Mouse (Mus musculus): ENCODE measurements around the gene Prdm16. TPM values are rescaled to one million over a fixed set of nuclear protein-coding genes. Genes with fewer than 3 reads are reported as not detected.

Prdm16 gene
- total and polyA plus RNA-seq, 3 experiments = not detected

DNA sequence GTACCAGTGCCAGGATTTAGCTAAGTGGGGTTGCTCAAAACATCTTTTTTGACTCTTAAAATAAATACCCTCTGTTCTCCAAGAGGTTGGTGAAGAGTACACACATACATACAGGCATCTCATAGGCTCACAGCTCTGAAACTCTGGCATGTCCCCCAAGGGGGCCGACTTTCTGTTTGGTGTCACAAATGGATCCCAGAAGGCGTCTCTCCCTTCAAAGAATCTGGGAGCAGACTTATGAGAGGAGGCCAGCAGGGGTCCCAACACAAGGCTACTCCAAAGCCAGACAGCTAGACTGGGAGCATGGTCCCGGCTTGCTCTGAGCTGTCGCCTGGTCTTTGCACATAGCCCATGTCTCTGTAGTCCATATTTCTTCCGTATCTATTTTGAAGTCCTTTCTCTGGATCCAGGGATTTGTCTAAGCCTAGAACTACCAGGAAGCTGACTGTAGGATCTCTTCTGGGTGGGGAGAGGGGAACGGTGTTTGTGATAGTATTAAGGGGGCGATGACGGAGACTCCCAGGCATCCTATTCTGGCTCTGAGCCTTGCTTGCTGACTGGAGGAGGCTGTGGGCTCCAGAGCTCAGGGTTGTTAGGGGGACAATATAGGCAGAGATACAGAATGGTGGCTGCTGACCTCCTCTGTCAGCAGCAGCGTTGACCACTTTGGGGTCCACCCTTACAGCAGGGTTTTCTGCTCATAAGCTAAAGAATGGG lies 156.0 kb downstream of the Prdm16 start:
- H3K36me3 ChIP-seq (replicated peaks in 1 of 2; ENCODE audit: control insufficient read depth in 1 of 2, insufficient read depth in 1 of 2, low read length in 1 of 2) = no peaks in the 10 kb centered on the region
- H3K4me2 ChIP-seq (ENCODE audit: insufficient read depth, low read depth, poor library complexity, severe bottlenecking) = no peak overlapping the region
- TF ChIP-seq IRF4 (IDR thresholded peaks at IDR 0.05; ENCODE audit: low read depth, low read length) = no peak
- TF ChIP-seq ZC3H11A (IDR thresholded peaks at IDR 0.05; ENCODE audit: low read depth, low read length) = no peak
- no peak for TF ChIP-seq MEF2A (IDR thresholded peaks at IDR 0.05; ENCODE audit: borderline replicate concordance, low read depth, low read length)
- TF ChIP-seq MAZ (IDR thresholded peaks at IDR 0.05; ENCODE audit: low read depth, low read length) = no peak
- no peak for TF ChIP-seq CTCF (conservative IDR thresholded peaks at IDR 0.05 in 1 of 2, IDR thresholded peaks at IDR 0.05 in 1 of 2; ENCODE audit: low read depth in 2 of 2, low read length in 2 of 2)
- no peak for TF ChIP-seq ZMIZ1 (IDR thresholded peaks at IDR 0.05; ENCODE audit: low read depth, low read length)
- dilution Hi-C loops (cut with MboI; ENCODE audit: extremely low pct_ligation_motif_present, extremely low pct_unique_long_range_greater_than_20kb, low sequenced_read_pairs) = no loop called here
- H3K27me3 ChIP-seq (replicated peaks) = no peaks in the 10 kb centered on the region
- peaks cover 96% of the 10 kb centered on the region for H3K9me3 ChIP-seq (replicated peaks; ENCODE audit: low read length)
- DNase-seq (ENCODE audit: extremely low read depth) = no peak
- in situ Hi-C loops (cut with MboI; ENCODE audit: low pct_ligation_motif_present, low pct_unique_long_range_greater_than_20kb, low sequenced_read_pairs) = no loop called here
- no peaks in the 10 kb centered on the region for H3K79me2 ChIP-seq (replicated peaks; ENCODE audit: control insufficient read depth, extremely low read depth, insufficient read depth, poor library complexity, severe bottlenecking)
- H3K4me3 ChIP-seq (replicated peaks in 1 of 3; ENCODE audit: low read depth in 2 of 3, low read length in 2 of 3, poor library complexity in 1 of 3) = no peak overlapping the region
- no peak overlapping the region for H3K27ac ChIP-seq (ENCODE audit: insufficient read depth, low read depth)
- no peak overlapping the region for H3K9ac ChIP-seq (ENCODE audit: insufficient read depth, low read depth)
- no peaks in the 10 kb centered on the region for H3K4me1 ChIP-seq (ENCODE audit: control insufficient read depth in 1 of 2, insufficient read depth in 2 of 2)

DNA sequence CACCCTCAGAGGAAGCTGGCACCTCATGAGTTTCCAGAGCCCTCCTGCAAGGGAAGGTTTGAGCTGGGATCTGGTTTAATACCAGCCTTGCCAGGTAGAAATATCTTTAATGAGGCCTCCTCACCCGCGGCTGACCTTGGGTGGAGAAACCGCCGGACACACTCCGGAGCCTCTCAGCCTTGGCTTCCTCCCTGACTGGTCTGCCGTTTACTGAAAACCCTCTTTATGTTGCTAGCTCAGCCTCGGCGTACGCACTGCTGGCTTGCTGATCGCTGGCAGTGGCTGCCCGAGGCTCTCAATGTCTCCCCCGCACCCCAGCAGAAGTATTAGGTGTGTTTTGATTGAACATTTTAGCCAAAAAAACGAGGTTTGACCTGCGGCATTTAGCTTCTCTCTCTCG lies 156.5 kb downstream of the Prdm16 start:
- H3K9me3 ChIP-seq (replicated peaks; ENCODE audit: low read length) = peaks cover 98% of the 10 kb centered on the region
- DNase-seq (ENCODE audit: extremely low read depth) = no peak
- TF ChIP-seq POLR2AphosphoS2 (IDR thresholded peaks at IDR 0.05; ENCODE audit: low read depth, low read length) (no peak), MEF2A (IDR thresholded peaks at IDR 0.05; ENCODE audit: borderline replicate concordance, low read depth, low read length) (no peak), KAT2A (IDR thresholded peaks at IDR 0.05; ENCODE audit: insufficient replicate concordance, low read length) (no peak)
- H3K36me3 ChIP-seq (replicated peaks in 1 of 2; ENCODE audit: control insufficient read depth in 1 of 2, insufficient read depth in 1 of 2, low read length in 1 of 2) = no peaks in the 10 kb centered on the region
- H3K79me2 ChIP-seq (replicated peaks; ENCODE audit: control insufficient read depth, extremely low read depth, insufficient read depth, poor library complexity, severe bottlenecking) = no peaks in the 10 kb centered on the region
- no peaks in the 10 kb centered on the region for H3K4me1 ChIP-seq (ENCODE audit: control insufficient read depth in 1 of 2, insufficient read depth in 2 of 2)
- H3K27ac ChIP-seq (ENCODE audit: insufficient read depth, low read depth) = no peak overlapping the region
- no peaks in the 10 kb centered on the region for H3K27me3 ChIP-seq (replicated peaks)
- no peak overlapping the region for H3K9ac ChIP-seq (ENCODE audit: insufficient read depth, low read depth)
- dilution Hi-C loops (cut with MboI; ENCODE audit: extremely low pct_ligation_motif_present, extremely low pct_unique_long_range_greater_than_20kb, low sequenced_read_pairs) = no loop called here
- H3K4me3 ChIP-seq (replicated peaks in 1 of 3; ENCODE audit: low read depth in 2 of 3, low read length in 2 of 3, poor library complexity in 1 of 3) = no peak overlapping the region
- in situ Hi-C loops (cut with MboI; ENCODE audit: low pct_ligation_motif_present, low pct_unique_long_range_greater_than_20kb, low sequenced_read_pairs) = no loop called here
- H3K4me2 ChIP-seq (ENCODE audit: insufficient read depth, low read depth, poor library complexity, severe bottlenecking) = no peak overlapping the region

DNA sequence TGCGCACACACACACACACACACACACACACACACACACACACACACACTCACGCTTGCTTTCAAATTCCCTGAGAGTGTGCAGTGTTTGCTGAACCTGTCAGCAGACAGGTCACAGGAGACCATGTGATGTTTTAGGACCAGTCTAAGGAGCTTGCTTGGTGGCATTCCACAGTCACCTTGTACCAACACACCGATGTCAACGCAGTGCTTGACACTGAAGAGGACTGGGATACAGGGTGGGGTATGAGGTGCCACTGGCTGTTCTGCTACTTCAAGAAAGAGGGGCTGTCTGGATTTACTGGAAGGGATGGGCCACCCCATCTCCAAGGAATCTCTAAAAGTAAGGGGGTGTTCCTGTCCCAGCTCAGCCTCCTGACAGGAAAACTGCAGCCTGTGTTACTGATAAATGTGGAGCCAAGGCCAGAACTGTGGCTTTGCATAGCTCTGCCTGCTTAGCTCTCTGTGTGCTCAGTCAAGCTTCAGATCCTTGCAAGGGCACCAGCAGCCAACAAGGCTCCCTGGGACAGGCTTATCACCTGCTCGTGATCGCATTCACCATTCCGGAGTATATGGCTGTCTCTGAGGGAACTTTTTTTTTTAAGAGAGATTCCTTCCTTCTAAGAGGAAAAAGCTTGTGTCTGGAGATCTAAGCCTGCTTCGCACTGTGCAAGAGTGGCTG lies 157.6 kb downstream of the Prdm16 start:
- in situ Hi-C loops (cut with MboI; ENCODE audit: low pct_ligation_motif_present, low pct_unique_long_range_greater_than_20kb, low sequenced_read_pairs) = no loop called here

More for the DNA sequence above, 157.6 kb downstream of the Prdm16 start:
- Histone ChIP-seq H3K9ac (ENCODE audit: insufficient read depth, low read depth) (no peak overlapping the region), H3K4me2 (ENCODE audit: insufficient read depth, low read depth, poor library complexity, severe bottlenecking) (no peak overlapping the region), H3K79me2 (replicated peaks; ENCODE audit: control insufficient read depth, extremely low read depth, insufficient read depth, poor library complexity, severe bottlenecking) (no peaks in the 10 kb centered on the region), H3K27me3 (replicated peaks) (no peaks in the 10 kb centered on the region), H3K4me3 (replicated peaks in 1 of 3; ENCODE audit: low read depth in 2 of 3, low read length in 2 of 3, poor library complexity in 1 of 3) (no peak overlapping the region), H3K9me3 (replicated peaks; ENCODE audit: low read length) (peaks cover 98% of the 10 kb centered on the region), H3K36me3 (replicated peaks in 1 of 2; ENCODE audit: control insufficient read depth in 1 of 2, insufficient read depth in 1 of 2, low read length in 1 of 2) (no peaks in the 10 kb centered on the region), H3K4me1 (ENCODE audit: control insufficient read depth in 1 of 2, insufficient read depth in 2 of 2) (no peaks in the 10 kb centered on the region), H3K27ac (ENCODE audit: insufficient read depth, low read depth) (no peak overlapping the region)
- DNase-seq (ENCODE audit: extremely low read depth) = no peak
- dilution Hi-C loops (cut with MboI; ENCODE audit: extremely low pct_ligation_motif_present, extremely low pct_unique_long_range_greater_than_20kb, low sequenced_read_pairs) = no loop called here
- TF ChIP-seq RCOR1 (conservative IDR thresholded peaks at IDR 0.05; ENCODE audit: low read depth, low read length) = no peak
- TF ChIP-seq USF2 (conservative IDR thresholded peaks at IDR 0.05; ENCODE audit: low read depth, low read length) = no peak
- no peak for TF ChIP-seq MYC (IDR thresholded peaks at IDR 0.05; ENCODE audit: low read depth, low read length)
- no peak for TF ChIP-seq POLR2AphosphoS2 (IDR thresholded peaks at IDR 0.05; ENCODE audit: low read depth, low read length)
- no peak for TF ChIP-seq MAZ (IDR thresholded peaks at IDR 0.05; ENCODE audit: low read depth, low read length)
- no peak for TF ChIP-seq GABPA (IDR thresholded peaks at IDR 0.05; ENCODE audit: insufficient replicate concordance, low read depth, low read length)
- TF ChIP-seq MAFK (IDR thresholded peaks at IDR 0.05; ENCODE audit: insufficient replicate concordance, low read length) = no peak
- no peak for TF ChIP-seq UBTF (IDR thresholded peaks at IDR 0.05; ENCODE audit: low read depth, low read length)
- TF ChIP-seq ZMIZ1 (IDR thresholded peaks at IDR 0.05; ENCODE audit: low read depth, low read length) = no peak
- TF ChIP-seq SMC3 (IDR thresholded peaks at IDR 0.05; ENCODE audit: low read depth, low read length) = no peak
- TF ChIP-seq HCFC1 (IDR thresholded peaks at IDR 0.05; ENCODE audit: low read depth, low read length) = no peak
- TF ChIP-seq CTCF (conservative IDR thresholded peaks at IDR 0.05 in 1 of 2, IDR thresholded peaks at IDR 0.05 in 1 of 2; ENCODE audit: low read depth in 2 of 2, low read length in 2 of 2) = no peak
- no peak for TF ChIP-seq BHLHE40 (IDR thresholded peaks at IDR 0.05; ENCODE audit: low read depth, low read length)
- TF ChIP-seq EP300 (IDR thresholded peaks at IDR 0.05; ENCODE audit: low read length) = no peak
- TF ChIP-seq CHD2 (IDR thresholded peaks at IDR 0.05; ENCODE audit: low read length) = no peak
